Mouse (Mus musculus) neutrophil, adult 5-6 weeks (primary cell): Measurements from ENCODE around the gene Ltb4r2. TPM values are rescaled to one million over a fixed set of nuclear protein-coding genes. Genes with fewer than 3 reads are reported as not detected.

Experiments
- ATAC-seq: fragments of 151-379, 151-347 bp; 2 replicates; pipeline ENCODE4 v1.8.0; 2017; ENCODE audit warnings: mild to moderate bottlenecking, moderate TSS enrichment; ENCODE audit not compliant: insufficient number of reproducible peaks, poor library complexity, low FRiP score, severe bottlenecking; ENCODE audit errors: extremely low read depth
- total RNA-seq: library from RNA; stranded (forward); fragments of 200-1000 nt; gene quantifications from 2 replicates; pipeline ENCODE4 v1.2.3, GENCODE M21; 2017

Ltb4r2 gene
- 0.25 and 0.81 TPM in 2 replicates for total RNA-seq

DNA sequence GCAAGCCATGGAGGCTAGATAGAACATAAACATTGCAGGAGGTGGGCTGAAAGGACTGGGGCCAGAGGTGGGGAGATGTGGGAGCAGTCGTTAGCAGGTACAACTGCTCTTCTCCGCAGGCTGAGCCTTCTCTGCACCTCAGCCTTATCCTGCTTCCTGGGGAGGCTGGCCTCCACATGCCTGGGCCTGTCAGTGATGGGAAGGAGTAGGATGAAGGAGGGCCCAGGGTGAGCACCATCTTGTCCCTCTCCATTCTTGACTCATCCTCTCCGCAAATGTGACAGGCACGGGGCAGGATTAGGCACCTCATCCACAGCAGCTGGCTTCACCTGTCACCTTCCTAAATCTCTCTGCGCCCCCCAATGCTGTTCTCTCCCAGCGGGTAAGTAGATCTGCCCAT is at the start of gene Ltb4r2:
Gene Ltb4r2, plus strand, starts transcription at position 266 of the 400 bp plus-strand sequence.
- ATAC-seq, result no peak

DNA sequence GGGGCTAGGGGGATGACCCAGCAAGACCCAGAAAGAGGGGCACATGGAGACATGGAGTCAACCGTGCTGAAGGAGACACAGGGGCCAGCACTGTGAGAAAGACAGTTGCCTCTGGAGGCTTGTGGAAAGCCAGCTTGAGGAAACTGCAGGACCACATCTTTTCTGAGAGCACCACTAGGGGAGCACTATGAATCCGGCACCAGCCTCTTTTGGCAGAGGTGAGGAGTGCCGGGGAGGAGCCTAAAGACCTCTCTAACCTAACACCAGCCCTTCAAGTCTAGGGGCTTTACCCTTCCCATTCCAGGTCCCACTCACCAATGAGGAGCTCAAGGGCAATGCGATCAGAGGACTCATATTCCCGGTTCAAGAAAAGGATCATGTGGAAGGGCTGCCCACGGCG is 49.4 kb upstream of the Ltb4r2 start:
- no peak for ATAC-seq

DNA sequence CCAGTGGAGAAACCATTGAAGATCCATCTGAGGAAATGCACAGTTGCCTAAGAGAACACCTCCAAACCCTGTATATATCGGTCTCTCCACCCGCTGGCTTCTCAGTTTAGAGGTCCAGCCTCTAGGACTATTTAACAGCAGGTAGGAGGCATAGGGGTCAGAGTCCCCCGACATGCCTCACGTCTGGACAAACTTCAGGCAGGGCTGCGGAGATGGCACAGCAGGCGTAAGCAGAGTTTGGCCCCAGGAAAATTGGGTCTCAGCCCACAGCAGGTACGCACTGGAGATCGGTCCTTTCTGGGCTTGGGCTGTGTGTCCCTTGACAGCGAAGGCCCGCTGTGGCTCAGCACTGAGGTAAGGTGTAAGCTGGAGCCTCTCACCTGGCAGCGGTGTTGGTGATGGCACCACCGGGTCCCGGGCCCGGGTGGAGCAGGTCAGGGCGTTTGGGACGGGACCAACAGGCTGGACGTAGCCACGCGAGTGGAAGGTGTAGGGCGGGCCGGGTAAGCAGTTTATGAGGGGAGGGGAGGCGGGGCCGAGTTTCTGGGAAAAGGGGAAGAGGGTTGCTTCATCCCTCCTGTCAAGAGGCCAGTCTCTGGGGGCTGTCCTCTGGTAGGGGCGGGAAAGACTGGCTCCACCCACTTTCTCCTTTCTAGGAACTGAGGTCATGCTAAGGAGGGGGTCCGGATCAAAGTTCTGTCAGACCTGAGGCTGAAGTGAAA is 48.1 kb upstream of the Ltb4r2 start:
- ATAC-seq, result 0 out of 2 replicates have a peak, but pooled peaks have one; percentile 13

DNA sequence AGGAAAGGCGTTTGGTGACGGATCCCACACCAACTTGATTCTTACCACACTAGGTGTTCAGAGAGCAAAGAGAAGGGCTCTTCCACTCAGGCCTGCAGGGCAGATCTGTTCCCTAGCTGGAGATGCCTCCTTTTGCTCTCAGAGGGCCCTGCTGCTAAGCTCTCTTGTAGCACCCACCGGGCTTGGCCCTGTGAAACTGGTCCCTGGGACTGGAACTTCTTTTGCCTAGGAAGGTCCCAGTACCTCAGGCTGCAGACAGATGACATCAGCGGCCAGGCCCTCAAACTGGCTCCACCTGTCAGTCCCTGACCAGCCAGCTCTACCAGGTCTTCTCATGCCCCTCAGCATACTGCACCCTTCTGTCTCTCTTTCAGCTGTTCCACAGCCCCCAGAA is 47.5 kb upstream of the Ltb4r2 start, which contains the start of gene Tgm1:
Gene Tgm1, minus strand, starts transcription at position 198 of the 394 bp plus-strand sequence.
- no peak for ATAC-seq

DNA sequence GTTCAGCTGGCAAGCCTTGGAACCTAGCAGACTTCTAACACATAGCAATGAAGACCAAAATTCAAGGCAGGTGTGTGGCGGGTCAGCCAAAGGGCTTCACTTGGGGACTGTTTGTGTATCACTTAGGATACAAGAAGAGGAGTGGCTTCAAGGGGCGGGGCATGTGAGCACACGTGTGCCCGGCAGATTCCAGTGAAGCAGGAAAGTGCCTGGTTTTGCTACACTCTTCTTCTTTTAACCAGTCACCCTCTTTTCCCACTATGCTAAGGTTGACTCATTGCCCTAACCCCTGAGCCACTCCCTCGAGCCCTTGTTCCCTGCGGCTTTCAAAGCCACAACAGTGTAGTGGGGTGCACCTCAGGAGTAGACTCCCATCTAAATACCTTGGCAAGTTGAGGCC is 46.3 kb upstream of the Ltb4r2 start:
- no peak for ATAC-seq

- no peak for ATAC-seq
These were observed 45.0 kb upstream of the Ltb4r2 start for GRCm38 (mm10) chr14:55716271-55716670.

GRCm38 (mm10) chr14:55716884-55717283 is 44.3 kb upstream of the Ltb4r2 start:
- ATAC-seq, result no peak

DNA sequence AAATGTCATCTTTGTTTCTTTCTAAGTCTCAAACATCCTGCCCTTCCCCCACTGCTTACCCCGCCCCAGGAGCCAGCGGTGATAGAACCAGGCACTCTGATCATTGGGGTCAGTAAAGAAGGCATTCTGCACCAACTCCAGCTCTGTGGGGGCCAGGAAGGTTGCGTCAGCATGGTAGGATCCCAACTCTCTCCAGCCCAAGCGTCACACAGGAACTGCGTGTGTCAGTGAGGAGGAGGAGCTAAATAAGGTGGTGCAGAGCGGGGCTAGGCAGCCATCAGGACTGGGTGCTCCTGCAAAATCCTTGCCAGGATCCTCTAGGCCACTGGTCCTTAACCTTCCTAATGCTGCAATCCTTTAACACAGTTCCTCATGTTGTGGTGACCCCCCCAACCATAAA is 41.5 kb upstream of the Ltb4r2 start:
- ATAC-seq, result no peak

GRCm38 (mm10) chr14:55720666-55721065 is 40.6 kb upstream of the Ltb4r2 start:
- no peak for ATAC-seq

- ATAC-seq, result no peak
These were observed 40.2 kb upstream of the Ltb4r2 start for GRCm38 (mm10) chr14:55721076-55721475.

DNA sequence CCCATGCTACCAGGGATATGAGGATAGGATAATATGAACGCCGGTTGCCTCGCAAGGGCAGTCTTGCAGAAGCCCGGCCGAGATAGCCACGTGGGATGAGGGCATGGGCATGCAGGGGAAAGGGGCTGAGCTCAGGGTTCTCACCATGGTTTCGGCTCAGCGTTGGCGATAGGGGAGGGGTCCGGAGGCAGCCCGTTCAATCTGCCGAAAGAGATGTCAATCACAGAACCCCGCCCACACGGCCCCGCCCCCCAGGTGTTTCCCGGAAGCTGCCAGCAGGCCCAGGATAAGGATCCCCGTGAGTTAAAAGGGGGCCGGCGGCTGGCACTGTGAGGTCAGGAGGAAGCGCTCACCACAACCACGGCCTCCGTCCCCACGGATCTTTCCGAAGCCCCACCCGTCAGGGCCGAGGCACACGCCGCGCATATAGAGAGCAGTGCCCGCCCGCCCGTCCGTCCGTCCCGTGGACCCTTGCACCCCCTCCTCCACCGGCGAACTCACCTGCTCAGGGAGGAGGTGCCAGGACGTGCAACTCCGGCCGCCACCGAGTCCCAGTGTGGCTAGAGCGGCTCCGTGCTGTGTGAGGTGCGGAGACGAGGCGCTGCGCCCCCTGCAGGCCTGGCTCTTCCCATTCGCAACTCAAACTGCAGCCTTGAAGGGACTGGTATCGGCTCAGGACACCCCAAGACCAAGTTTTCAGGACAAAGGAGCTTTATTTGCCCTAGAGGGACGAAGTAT is 39.4 kb upstream of the Ltb4r2 start, which contains the start of gene Rabggta:
Gene Rabggta, minus strand, starts transcription at position 564 of the 738 bp plus-strand sequence.
- ATAC-seq, result peak; percentile 72

- ATAC-seq, result no peak
These were observed 38.7 kb upstream of the Ltb4r2 start for GRCm38 (mm10) chr14:55722438-55722945.

DNA sequence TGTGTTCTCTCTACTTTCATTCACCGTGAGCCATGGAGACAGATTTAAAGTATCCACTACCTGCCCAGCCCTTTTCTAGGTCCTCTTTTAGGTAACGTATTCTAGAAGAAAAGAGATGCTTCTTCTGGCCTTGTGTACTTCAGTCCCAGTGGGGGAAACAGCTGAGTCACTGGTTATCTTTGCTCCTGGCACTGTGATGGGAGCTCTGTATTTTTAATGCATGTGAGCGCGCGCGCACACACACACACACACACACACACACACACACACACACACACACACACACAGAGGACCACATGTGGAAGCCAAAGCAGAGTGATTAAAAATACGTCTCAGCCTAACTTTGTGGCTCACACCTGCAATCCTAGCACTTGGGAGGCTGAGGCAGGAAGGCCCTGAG is 37.8 kb upstream of the Ltb4r2 start:
- no peak for ATAC-seq

DNA sequence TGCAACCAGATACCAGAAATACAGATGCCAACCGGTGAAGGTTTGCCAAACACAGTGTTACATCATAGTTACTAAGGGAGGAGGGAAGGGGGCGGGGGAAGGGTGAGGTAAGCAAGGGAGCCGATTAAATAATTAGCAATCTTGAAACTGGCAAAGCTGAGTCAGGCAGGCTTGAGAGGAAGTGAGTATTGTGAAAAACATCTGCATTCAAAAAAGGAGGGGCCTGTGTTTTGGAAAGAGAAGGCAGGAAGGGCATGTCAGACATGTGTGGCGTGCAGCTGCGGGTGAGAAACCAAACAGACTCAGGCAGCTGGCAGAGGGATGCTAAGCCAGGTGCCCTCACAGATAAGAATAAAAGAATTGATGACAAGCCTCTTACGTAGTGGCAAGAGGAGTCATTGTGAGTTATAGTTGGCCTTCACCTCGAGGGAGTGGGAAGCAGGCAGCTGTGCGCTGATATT is 36.8 kb upstream of the Ltb4r2 start:
- peak; percentile 61 for ATAC-seq

DNA sequence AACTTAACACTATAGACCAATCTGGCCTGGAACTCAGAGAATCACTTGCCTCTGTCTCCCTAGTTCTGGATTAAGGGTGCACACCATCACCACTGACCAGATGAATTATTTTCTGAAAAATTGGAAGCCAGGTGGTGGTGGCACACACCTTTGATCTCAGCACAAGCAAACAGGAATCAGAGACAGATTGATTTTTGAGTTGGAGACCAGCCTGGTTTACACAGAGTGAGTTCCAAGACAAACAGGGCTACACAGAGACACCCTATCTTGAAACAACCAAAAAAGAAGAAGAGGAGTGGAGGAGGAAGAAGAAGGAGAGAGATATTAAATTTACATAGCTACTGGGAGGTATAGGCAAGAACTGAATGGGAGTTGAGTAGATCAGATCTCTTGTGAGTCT is 35.0 kb upstream of the Ltb4r2 start:
- ATAC-seq, result no peak

DNA sequence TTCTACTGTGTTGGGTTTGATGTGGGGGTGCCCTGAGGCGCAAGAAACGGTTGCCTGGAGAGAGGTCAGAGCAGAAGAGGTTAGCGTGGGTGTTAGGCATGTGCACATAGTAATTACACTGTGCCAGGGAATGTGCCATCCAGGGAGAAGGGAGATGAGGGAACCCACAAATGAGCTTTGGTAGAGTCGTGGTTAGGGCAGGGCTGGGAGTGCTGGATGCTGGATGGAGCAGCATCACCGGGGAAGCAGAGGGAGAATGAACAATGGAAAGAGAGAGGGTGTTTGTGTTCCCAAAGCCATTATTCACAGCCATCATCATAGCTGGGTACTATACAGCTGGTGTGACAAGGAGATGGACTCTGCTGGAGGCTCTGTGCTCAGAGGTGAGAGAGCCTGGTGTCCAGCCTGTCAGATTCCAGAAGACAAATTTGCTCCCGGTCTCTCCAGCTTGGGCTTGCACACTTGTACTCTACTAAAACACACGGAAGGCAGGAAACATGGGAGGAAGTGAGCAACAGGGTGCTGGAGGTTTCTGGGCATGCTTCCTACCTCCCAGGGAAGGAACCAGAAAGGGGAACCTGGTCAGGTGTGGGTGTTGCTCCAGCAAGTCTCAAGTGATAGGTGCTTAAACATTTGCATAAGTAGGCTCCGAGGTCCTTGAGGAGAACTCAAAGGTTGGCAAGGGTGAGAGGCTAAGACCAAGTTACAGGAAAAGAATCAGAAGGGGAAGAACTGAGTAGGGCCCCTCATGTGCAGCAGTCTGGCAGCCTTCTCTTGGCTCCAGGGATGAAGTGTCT is 33.1 kb upstream of the Ltb4r2 start:
- ATAC-seq, result peak; percentile 44; the same call in 1 of the 2 replicates

DNA sequence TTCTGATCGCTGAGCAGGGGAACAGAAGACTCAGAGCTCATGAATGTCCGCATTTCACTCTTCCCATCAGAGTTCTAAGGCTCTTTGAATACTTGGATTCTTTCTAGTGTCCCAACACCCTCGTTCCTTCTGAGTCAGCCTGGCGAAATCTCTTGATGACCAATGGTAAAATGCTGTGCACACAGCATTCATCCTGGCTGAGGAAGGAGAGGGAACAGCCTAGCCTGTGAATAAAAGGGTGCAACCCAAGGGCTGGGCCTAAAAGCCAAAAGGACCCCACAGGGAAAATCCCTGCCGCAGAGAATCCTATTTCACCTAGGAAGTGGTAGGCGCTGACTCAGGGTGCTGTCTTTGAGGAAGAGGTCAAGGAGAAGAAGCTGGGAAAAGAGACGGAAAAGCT is 31.1 kb upstream of the Ltb4r2 start:
- no peak for ATAC-seq

GRCm38 (mm10) chr14:55730531-55731032 is 30.6 kb upstream of the Ltb4r2 start:
- no peak for ATAC-seq

DNA sequence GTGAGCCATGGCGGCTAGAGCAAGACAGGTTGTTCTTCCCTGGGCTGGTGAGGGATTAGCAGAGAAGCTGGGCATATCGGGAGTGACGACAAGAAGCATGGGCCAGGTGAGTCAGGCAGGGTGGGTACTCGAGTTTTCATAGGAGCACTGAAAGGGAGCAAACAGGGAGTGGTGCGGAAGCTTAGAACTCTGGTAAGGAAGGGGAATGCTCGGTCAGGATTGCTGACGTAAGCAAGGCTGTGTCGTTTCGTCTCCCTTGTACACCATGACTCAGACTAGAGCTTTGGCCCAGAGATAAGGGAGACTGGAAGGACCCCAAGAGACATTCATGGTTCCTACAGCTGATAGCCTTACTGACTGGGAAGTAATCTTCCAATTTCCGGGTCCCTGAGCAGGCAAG is 27.3 kb upstream of the Ltb4r2 start:
- ATAC-seq, result no peak
